Mouse (Mus musculus) T-helper 2 cell (primary cell): ENCODE measurements around the gene Pde6b.

Experiments used
- in situ Hi-C: fragments of 300-600 bp; cut with MboI, MseI; formaldehyde crosslinking; loops from one replicate; pipeline ENCODE4 v1.15.1; 2025; ENCODE audit warnings: high pct_unique_total_duplicates

The Pde6b gene

DNA sequence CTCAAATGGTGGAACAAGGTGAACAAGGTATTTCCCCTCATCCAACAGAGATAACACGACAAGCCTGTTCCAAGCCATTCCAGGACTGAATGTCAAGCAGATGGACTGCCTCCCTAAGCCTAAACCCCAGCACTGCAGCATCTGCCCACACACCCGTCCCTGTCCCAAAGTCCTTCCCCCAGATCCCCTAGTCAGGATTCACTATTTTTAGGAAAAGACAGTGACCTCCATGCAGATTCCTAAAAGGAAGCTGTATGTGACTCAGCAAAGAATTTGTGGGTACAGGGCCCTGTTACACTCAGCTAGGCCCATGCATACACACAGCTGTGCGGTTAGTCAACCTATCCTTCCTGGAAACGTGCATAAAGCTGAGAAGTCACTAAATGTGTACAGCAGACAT lies 1.7 kb upstream of the Pde6b start:
- in situ Hi-C loops: no loop called here

- in situ Hi-C loops: no loop called here
Measured at GRCm38 (mm10) chr5:108389744-108390143, 1.6 kb downstream of the Pde6b start.

DNA sequence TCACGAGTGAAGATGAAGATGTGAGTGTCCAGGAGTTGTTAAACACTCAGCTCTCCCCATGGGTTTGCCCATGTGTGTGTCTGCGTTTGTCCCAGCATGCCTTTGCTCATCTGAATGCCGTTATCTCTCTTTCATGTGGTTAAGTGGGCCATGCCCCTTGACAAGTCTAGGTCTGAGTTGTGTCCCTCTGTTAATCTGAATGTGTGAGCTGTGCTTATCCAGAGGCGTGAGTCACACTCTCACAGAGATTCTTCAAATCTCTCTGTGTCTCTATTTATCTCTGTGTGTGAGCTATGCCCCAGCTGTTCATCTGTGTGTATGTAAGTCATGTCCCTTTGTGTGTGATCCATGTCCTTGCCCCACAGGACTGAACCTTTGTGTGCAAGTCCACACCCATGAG lies 15.3 kb downstream of the Pde6b start:
- in situ Hi-C loops: no loop called here

GRCm38 (mm10) chr5:108405460-108405859 lies 17.3 kb downstream of the Pde6b start:
- in situ Hi-C loops: no loop called here

DNA sequence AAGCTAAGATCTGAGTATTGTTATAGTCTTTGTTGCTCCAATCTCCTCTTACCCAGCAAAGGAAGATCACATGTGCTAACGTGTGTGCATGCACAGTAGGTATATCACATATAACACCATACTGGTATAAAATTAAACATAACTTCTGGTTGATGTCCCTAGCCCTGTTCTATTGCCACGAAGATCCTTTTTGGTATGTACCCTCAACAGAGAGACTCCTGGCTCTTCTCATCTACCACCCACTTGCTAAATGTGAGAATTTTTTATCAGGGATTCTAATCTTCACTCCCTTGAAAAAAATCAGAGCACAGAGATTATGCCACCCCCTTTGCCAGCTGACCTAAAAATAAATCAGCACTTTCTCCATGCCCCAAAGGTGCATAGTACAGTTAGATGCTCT lies 18.8 kb downstream of the Pde6b start:
- in situ Hi-C loops: no loop called here

- in situ Hi-C loops: no loop called here
Measured at GRCm38 (mm10) chr5:108414711-108415110, 26.5 kb downstream of the Pde6b start.

GRCm38 (mm10) chr5:108422741-108423140 lies 34.5 kb downstream of the Pde6b start:
- in situ Hi-C loops: no loop called here

DNA sequence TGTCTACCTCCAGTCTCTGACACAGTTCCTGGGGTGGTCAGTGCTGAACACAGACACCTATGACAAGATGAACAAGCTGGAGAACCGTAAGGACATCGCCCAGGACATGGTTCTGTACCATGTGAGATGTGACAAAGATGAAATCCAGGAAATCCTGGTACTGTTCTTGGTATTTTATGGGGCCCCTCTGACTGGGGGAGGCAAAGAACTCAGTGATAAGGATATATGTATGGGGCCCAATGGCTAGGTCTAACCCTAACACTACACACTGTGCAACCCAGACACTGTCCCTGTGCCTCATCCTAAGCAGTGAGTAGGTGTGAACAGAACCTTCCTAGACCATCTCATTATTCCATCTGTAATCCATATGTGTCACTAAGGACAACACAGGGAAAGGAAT lies 35.2 kb downstream of the Pde6b start:
- in situ Hi-C loops: no loop called here

DNA sequence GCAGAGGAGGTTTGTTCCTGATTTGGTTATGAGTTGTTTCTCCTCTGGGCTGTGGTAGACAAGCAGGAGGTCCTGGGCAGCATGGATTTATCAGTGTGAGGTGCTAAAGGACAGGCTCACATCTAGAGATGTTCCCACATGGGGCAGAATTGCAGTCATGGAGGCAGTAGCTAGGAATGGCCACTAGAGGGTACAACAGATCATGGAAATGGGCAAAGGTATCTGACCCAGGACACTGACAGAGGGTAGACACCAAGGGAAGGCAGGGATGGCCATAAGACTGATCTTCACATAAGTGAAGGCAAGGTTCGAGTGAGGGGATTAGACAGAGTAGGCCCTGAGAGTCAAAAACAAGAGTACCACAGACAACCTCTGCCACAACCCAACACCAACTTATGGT lies 39.0 kb downstream of the Pde6b start:
- in situ Hi-C loops: no loop called here

DNA sequence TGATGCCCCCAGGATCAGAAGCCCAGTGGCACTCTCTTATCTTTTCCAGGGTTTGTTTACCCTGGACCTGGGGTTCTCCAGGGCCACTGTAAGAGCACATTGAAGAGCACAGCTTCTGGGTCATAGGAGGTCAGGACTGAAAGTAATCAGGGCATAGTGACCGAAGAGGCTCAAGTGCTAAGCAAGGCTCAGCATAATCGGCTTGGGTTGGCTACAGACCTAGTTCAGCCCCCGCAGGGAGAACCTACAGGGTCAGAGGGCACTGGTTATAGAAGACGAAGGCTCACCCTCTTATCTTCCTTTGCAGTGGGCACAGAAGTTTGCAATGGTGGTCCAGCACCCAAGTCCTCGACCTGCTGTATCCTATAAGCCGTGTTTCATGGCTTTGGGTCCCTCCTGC lies 43.0 kb downstream of the Pde6b start:
- in situ Hi-C loops: no loop called here

DNA sequence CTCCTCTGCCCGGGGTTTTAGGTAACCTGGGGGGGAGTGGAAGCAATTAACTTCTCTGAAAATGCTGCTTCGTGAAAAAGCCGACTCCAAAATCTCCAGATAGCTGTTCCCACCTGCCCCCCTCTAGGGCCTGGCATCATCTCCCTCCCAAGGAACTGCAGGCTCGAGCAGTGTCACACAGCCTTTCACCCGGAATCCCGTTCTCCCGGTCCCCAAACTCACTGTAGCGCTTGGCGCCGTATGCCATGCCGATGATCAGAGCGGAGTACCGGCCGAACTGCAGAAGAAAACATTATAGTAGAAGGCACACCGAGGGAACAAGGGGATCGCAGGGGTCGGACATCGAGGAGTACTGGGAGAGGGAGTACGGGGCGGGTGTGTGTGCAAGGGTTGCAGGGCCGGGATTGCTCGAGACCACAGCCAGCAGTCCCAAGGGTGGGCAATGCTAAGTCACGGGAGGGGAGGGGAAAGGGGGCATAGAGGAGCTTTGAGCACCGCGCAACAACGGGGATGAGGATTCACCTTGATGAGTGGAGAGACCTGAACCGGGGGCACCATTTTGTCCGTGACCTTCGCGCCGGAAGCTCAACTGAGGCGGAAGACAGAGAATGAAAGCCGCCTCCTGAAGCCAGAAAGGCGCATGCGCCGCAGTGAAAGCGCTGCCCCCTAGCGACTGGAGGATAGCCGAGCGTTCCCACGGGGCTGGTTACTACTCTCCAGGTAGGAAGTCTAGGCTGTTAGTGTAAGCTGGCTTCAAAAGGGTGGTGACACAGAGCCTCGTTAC lies 45.8 kb downstream of the Pde6b start, which contains the start of gene Atp5k:
TSS of gene Atp5k (minus strand) at position 645 of the 784 bp plus-strand sequence.
- in situ Hi-C loops: no loop called here

DNA sequence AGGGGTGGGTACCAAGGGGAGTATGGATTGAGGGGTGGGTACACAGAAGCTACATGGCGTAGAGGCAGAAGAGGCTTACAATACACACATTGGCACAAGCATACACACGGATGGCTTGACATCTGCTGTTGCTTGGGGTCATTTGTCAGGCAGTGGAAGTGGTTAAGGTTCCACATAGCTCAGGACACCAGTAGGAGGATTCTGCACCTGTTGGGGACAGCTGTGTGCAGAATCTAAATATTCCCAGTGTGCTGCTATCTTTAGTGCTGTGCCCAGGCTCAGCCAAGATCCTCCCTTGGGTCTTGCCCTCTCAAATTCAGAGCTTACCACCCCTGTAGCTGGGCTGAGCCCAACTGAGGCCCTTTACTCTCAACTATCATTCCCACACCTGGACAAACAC lies 47.9 kb downstream of the Pde6b start:
- in situ Hi-C loops: no loop called here

DNA sequence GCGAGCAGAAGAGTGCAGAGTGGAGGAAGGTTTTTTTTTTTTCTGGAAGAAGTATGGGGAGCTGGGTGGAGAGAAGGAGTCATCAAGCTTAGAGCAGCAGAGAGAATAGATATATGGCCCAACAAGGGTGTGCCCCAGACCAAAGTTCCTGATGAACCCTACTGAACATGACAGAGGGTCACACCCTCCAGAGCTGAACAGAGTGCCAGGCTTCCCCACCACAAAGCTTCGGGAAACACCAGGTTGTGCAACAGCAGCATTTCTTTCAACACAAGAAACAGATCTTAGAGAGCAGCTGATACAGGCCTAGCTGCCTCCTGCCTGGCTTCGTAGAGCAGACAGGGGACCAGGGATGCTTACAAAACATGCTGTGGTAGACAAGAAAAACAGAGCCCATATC lies 58.8 kb downstream of the Pde6b start:
- in situ Hi-C loops: no loop called here

- in situ Hi-C loops: no loop called here
Measured at GRCm38 (mm10) chr5:108447857-108448256, 59.7 kb downstream of the Pde6b start.

DNA sequence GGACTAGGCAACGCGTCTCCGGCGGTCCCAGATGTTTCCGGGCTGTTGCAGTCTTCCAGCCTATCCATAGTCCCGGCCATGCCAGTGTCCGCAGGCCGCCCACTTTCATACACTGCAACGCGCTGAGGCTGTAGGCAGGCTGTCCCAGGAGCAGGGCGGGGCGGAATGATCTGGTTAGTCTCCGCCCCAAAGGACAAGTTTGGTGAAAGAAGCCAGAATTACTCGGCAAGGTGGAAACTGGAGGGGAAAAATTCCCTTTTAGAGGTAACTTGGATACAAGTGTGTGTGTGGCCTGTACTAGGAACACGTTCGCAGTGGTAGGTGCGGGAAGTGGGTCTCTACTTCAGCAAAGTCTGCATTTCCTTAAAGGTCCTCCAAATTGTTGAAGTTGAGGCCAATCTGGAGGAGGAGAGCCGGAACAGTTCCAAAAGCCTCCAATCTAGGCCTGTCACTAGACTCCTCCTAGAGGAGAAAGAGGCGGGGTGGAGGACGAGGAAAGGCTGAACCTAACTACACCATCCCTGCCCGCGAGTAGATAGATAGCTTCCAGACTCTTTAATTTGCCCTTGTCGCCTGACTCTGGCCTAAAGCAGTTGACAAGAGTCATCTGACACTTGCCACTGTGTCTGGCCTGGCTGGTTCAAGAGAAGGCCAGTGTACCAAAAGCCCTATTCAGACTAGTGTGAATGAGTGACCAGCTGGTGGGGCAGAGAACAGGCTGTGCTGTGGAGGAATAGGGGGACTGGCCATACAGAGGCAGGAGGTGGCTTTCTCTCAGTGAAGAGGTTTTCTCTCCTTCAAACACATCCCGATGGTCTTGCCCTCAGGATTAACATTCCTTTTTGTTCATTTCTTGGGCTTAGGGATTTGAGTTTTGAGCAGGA lies 60.8 kb downstream of the Pde6b start, which contains the start of gene Mfsd7a:
TSS of gene Mfsd7a (minus strand) at position 107 of the 884 bp plus-strand sequence.
- in situ Hi-C loops: no loop called here

DNA sequence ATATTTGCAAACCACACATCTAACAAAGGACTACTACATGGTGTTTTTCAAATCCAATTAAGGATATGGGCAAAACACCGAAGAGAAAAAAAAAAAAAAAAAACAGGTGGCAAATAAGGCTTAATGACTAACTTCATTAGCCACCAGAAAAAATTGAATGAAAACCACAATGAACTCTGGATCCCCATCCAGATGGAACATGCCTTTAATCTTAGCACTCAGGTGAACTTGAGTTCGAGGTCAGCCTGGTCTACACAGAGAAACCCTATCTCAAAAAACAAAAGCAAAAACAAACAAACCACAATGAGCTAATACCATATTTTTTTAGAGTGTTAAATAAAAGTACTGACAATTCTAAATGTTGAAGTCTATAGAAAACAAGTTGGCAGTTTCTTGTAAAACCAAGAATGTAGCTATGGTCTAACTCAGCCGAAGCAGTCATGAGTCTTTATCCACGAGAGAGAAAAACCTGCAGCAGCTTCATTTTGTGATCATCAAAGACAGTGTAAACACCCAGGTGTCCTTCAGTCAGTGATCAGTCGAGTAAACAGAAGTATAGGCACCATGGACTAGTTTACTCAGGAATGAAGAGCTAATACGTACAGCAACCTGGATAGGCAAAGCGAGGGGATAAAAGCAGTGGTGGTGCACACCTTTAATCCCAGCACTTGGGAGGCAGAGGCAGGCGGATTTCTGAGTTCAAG lies 62.8 kb downstream of the Pde6b start:
- in situ Hi-C loops: loop anchor here (25.0 kb wide), 2 partner anchors 1236 to 1661 kb away; partner anchors contain the start of genes 5430403G16Rik, Gtpbp6 and Zfp605

DNA sequence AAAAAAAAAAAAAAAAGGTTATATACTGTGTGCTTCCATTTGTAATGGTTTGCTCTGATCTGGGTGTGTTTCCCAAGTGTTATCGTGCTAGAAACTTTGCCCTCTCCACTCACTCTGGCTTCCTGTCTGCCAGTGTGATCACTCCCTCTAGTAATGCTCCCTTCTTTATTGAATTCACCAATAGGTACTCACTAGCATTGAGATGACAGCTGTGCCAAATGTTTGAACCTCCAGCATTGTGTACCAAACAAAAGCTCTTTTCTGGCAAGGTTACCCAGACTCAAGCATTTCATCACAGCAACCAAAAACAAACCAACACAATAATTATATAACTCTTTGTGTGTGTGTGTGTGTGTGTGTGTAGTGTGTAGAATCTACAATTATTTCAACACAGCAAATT lies 63.4 kb downstream of the Pde6b start:
- in situ Hi-C loops: loop anchor here (25.0 kb wide), 2 partner anchors 1236 to 1661 kb away; partner anchors contain the start of genes 5430403G16Rik, Gtpbp6 and Zfp605

GRCm38 (mm10) chr5:108452422-108452821 lies 64.2 kb downstream of the Pde6b start:
- in situ Hi-C loops: loop anchor here (25.0 kb wide), 2 partner anchors 1235 to 1660 kb away; partner anchors contain the start of genes 5430403G16Rik, Gtpbp6 and Zfp605

DNA sequence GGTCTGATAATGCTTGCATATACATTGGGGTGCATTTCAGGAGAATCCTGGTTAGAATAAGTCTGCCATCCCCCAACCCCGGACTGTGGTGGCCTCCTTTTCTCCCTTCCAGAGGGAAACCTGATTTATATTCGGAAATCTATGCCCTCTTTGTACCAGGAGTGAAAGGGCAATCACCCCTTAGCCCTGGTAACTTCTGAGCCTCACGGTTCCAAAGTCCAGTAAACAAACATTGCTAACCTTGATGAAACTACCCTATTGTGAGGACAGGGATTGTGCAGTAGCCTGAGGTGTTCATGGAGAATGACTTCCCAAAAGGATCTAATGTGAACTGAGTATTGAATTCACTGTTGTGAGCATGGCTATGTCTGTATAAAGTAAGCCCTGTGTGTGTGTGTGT lies 65.9 kb downstream of the Pde6b start:
- in situ Hi-C loops: loop anchor here (25.0 kb wide), 2 partner anchors 1233 to 1658 kb away; partner anchors contain the start of genes 5430403G16Rik, Gtpbp6 and Zfp605

GRCm38 (mm10) chr5:108458706-108459105 lies 70.5 kb downstream of the Pde6b start:
- in situ Hi-C loops: loop anchor here (25.0 kb wide), 2 partner anchors 1229 to 1654 kb away; partner anchors contain the start of genes 5430403G16Rik, Gtpbp6 and Zfp605

- in situ Hi-C loops: loop anchor here (10.0 to 25.0 kb wide), 3 partner anchors 214 to 1652 kb away; partner anchors contain the start of genes 5430403G16Rik, Gtpbp6, Slc26a1 and Zfp605
Measured at GRCm38 (mm10) chr5:108460461-108460860, 72.3 kb downstream of the Pde6b start.
